18 mouse cellular contexts compared by ENCODE assay signal in genomic region chr8:115411756-115412155, GRCm38 (mm10).
DNase-seq lines count a peak whose midpoint lies in the region; TF ChIP-seq lines count a peak whose summit lies in the region.
"Had no signal": no experiment of that assay in that cellular context is flagged by ENCODE, and none has a peak within 500 bp of the region (broad histone marks: within the 10 kb centered on the region; RNA-seq: fewer than 3 reads in every experiment).

No protein-coding gene starts in this region.

- H3K9me3 ChIP-seq in heart, embryonic 10.5 days: no peaks in the 10 kb centered on the region
- H3K9me3 ChIP-seq: embryonic facial prominence, embryonic 15.5 days; heart, embryonic 12.5 days; hindbrain, embryonic 10.5 days; liver, embryonic 13.5 days had no signal

- H3K36me3 ChIP-seq in heart, embryonic 10.5 days: no peaks in the 10 kb centered on the region
- H3K36me3 ChIP-seq: embryonic facial prominence, embryonic 15.5 days; heart, embryonic 12.5 days; hindbrain, embryonic 10.5 days; liver, embryonic 13.5 days; midbrain, embryonic 13.5 days had no signal

- peak in 1 of 2 experiments; percentile 52 for DNase-seq in cerebellum, adult 2 months
- no peak for DNase-seq in cerebellum, postnatal 4 days (ENCODE audit: low spot score in 2 of 2)
- peak; percentile 83 for DNase-seq in heart, adult 11 months
- DNase-seq in heart, embryonic 10.5 days (ENCODE audit: low spot score): no peak
- DNase-seq in A20 (ENCODE audit: low read depth, low spot score): peak; percentile 82
- peak; percentile 59 for DNase-seq in induced T-regulatory cell, adult 2 months (ENCODE audit: low read depth)
- DNase-seq in lung, postnatal 14 days: no peak
- no peak for DNase-seq in left cerebral cortex, postnatal 36 days (ENCODE audit: low spot score in 2 of 2)
- DNase-seq: adrenal gland, adult 8-10 months; heart, postnatal 10 days; kidney, postnatal 25 days; liver, embryonic 13.5 days; lung, adult 2 months; right cerebral cortex, postnatal 25 days had no signal

- TF ChIP-seq POLR2A in cerebellum, adult 2 months (IDR thresholded peaks at IDR 0.05; ENCODE audit: borderline replicate concordance, insufficient read depth, low read length): no peak

- intact Hi-C loops in left cerebral cortex, postnatal 36 days (cut with DNase I): no loop called here

- 0 out of 2 replicates have a peak overlapping the region, but pooled peaks have one; percentile 55 for H3K27ac ChIP-seq in cerebellum, adult 2 months (ENCODE audit: insufficient read depth, low read length)
- H3K27ac ChIP-seq in heart, embryonic 10.5 days: no peak overlapping the region
- H3K27ac ChIP-seq: embryonic facial prominence, embryonic 15.5 days; hindbrain, embryonic 10.5 days; liver, embryonic 13.5 days; midbrain, embryonic 13.5 days had no signal

- WGBS in cerebellum, adult 2 months: 30% methylated on average over 5 of the region's 5 CpGs
- WGBS in heart, embryonic 10.5 days: 81% methylated on average over 5 of the region's 5 CpGs

- peaks cover 12% of the 10 kb centered on the region for H3K4me1 ChIP-seq in cerebellum, adult 2 months (ENCODE audit: control insufficient read depth, insufficient read depth, low read length)
- H3K4me1 ChIP-seq in heart, embryonic 10.5 days: peaks cover 5% of the 10 kb centered on the region; the same call in 1 of the 2 replicates

- H3K27me3 ChIP-seq in cerebellum, adult 2 months (ENCODE audit: control insufficient read depth, insufficient read depth, low read length): no peaks in the 10 kb centered on the region
- H3K27me3 ChIP-seq in heart, embryonic 10.5 days (ENCODE audit: insufficient read depth, poor library complexity, severe bottlenecking): 0 out of 2 replicates have a peak, but pooled peaks cover under 1% of the 10 kb centered on the region
- H3K27me3 ChIP-seq: embryonic facial prominence, embryonic 15.5 days; liver, embryonic 13.5 days had no signal

- TF ChIP-seq CTCF in cerebellum, adult 2 months (IDR thresholded peaks at IDR 0.05; ENCODE audit: borderline replicate concordance, insufficient read depth, low read depth, low read length): no peak

- H3K4me3 ChIP-seq in cerebellum, adult 2 months (replicated peaks; ENCODE audit: insufficient read depth, low read depth, low read length): no peak overlapping the region
- H3K4me3 ChIP-seq in heart, embryonic 10.5 days: no peak overlapping the region
- H3K4me3 ChIP-seq: embryonic facial prominence, embryonic 15.5 days; heart, embryonic 12.5 days; hindbrain, embryonic 10.5 days; liver, embryonic 13.5 days; midbrain, embryonic 13.5 days had no signal

Comparison
In these comparisons a context has a peak if more than half of its experiments do, and no peak if none do; other contexts are left out.
1. DNase-seq: peak in heart, adult 11 months (single experiment), A20 (single experiment) and induced T-regulatory cell, adult 2 months (single experiment); none in cerebellum, postnatal 4 days (0 of 2), heart, embryonic 10.5 days (single experiment), lung, postnatal 14 days (single experiment) and left cerebral cortex, postnatal 36 days (0 of 2).